Mouse (Mus musculus) yolk sac, embryonic 10.5 days (tissue): ENCODE results near the gene Traf3.
A peak's percentile ranks its signal among the peaks of the same experiment; 100 is the strongest.

Experiments used
- DNase-seq: peaks from one replicate; pipeline ENCODE4 v3.0.0-alpha.2; 2017; ENCODE audit warnings: low spot score

Traf3 gene

DNA sequence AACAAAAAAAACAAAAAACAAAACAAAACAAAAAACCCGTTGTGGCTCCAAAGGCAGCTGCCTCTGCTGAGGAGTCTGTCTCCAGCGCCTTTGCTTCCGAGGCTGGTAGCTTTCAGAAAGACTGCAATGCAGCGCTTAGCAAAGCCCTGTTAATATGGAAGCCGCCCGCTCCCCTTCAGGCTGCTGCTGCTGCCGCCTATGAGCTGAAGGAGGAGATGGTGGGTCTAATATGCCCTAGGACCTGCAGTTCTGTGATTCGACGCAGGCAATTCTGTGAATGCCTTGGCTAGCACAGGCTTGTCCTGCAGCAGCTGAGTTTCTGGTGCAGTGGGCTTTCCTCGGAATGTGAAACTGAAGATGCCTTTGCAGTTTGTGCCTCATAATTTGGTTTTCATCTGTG lies 36.9 kb downstream of the Traf3 start:
- DNase-seq = no peak

- DNase-seq = no peak
Observed at GRCm38 (mm10) chr12:111203945-111204344, 37.8 kb downstream of the Traf3 start.

- DNase-seq = no peak
Observed at GRCm38 (mm10) chr12:111207641-111208040, 41.5 kb downstream of the Traf3 start.

- no peak for DNase-seq
Observed at GRCm38 (mm10) chr12:111211729-111212128, 45.6 kb downstream of the Traf3 start.

GRCm38 (mm10) chr12:111218867-111219266 lies 52.7 kb downstream of the Traf3 start:
- no peak for DNase-seq

GRCm38 (mm10) chr12:111225197-111225780 lies 59.1 kb downstream of the Traf3 start:
- DNase-seq = no peak

DNA sequence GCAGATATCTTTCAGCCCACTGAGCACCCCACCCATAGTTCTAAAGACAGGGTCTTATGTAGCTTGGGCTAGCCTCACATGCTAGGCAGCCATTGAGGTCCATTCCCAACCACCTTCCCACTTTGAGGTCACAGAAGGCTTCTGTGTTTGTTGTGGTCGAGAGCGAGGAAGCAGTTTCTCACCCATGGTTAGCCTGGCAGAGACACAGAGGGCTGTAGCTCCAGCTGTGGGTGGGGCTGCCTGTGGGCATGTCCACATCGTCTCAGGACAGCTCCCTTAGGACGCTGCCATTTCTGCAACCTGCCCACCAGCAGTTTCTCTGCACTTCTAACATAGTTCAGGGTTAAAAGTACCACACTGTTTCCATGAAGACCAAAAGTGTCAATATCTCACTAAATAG lies 61.2 kb downstream of the Traf3 start:
- no peak for DNase-seq

DNA sequence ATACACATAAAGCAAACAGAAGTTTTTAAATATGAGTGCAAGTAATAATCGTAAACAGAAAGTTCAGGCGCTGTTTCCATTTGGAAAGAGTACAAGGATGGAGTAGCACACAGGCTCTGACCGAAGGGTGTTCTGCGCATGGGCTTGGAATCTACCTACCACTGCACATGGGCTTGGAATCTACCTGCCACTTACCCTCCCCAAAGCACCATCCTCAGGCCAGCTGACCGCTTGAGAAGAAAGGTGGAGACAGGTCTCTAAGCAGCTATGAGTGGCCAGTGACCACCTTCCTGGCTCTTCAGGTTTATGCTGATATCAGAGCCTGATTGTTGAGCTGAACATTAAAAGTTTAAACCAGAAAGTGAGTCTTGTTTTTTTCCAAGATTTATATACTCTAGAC lies 62.3 kb downstream of the Traf3 start:
- no peak for DNase-seq

DNA sequence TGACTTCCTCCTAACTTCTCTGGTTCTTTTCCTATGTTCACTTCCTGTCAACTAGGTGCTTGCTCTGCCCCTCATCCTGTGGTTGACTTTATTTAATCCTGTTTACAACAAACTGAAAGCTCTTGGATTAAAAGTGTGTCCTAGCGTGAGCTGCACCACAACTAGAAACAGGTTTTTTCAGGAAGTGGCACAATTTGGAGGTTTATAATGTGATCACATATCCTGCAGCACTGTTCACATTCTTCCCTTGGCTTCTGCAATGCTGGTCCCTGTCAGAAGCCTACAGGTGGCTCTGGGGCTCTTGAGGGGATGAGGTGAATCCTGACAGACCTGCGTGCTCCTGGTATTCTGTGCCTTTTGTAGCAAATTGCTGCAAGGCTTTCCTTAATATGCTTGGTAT lies 64.6 kb downstream of the Traf3 start:
- DNase-seq = no peak

DNA sequence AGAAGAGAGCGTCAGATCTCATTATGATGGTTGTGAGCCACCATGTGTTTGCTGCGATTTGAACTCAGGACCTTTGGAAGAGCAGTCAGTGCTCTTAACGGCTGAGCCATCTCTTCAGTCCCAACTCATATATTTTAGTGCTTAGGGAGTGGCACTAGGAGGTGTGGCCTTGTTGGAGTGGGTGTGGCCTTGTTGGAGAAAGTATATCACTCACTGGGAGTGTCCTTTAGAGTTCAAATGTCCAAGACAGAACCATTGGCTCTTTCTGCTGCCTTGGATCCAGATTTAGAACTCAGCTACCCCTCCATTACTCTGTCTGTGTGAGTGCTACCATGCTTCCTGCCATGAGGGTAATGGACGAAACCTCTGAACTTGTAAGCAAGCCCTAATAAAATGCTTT lies 67.6 kb downstream of the Traf3 start:
- DNase-seq = no peak

DNA sequence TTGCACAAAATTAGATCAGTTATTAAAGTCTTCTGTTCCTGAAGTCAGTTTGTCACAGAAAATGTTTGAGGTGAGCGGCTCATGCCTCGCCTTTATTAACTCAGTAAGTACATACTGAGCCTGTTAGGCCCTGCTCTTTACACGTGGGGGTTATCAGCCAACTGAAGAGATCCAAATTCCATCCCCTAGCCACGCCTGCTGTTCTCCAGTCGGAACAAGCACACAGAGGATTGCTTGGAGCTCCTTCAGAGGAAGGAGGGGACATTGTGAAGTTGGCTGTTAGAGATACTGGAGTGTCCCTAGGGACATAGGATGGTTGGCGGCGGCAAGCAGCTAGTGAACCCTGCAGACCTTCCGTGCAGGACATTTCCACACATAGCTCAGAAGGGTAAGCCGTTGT lies 68.2 kb downstream of the Traf3 start:
- no peak for DNase-seq

GRCm38 (mm10) chr12:111235631-111236030 lies 69.5 kb downstream of the Traf3 start:
- no peak for DNase-seq

- DNase-seq = no peak
Observed at GRCm38 (mm10) chr12:111237611-111238188, 71.5 kb downstream of the Traf3 start.

DNA sequence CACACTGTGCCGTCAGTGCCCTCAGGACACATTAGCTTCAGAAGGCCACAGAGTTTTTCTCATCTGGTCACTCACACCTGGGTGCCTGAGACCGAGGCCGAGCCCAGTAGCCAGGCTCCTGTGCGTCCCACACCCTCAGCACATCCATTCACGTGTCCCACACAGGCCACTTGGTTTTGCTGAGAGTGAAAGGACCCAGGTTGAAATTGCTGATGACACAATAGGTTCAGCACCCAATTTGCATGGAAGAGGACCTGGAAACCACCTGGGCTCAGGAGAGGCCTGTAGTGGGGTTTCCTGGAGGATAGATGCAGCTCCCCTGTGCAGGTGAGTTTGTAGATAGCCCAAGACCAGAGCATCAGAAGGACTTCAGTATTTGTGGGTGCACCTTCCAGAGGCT lies 72.2 kb downstream of the Traf3 start:
- DNase-seq = no peak

- peak; percentile 15 for DNase-seq
Observed at GRCm38 (mm10) chr12:111238778-111239177, 72.6 kb downstream of the Traf3 start.

- DNase-seq = no peak
Observed at GRCm38 (mm10) chr12:111239930-111240329, 73.8 kb downstream of the Traf3 start.

DNA sequence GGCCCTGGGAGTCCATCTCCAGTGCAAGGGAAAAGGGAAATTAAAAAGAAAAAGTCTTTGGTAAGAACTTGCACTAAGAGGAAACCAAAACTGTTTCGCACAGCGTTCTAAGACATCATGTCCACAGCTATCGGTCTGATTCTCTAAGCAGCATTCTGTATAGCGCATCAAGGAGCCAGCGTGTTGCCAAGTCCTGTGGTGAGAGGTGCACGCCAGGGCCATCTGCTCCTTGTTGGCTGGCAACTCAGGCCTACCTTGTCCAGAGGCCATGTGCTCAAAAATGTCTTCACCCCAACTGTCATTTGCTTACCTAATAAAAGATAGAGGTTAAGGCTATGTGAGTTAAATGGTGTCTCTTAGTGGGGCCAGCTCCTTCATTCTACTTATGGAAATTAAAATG lies 75.7 kb downstream of the Traf3 start:
- DNase-seq = no peak

DNA sequence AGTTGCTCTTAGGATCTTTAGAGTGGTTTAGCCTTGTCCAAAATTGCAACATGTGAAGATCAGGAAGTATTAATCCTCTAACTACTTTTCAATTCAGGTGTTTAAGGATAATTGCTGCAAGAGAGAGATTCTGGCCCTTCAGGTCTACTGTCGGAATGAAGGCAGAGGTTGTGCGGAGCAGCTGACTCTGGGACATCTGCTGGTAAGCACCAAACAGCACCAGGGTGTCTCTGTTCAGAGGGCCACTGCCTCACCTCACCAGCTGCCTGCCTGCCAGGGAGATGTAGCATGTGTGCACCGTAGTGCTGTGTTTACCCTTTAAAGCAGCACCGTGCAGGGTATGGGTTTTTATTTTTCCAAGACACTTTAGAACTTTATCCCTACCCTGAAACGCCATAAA lies 76.2 kb downstream of the Traf3 start:
- DNase-seq = no peak

- no peak for DNase-seq
Observed at GRCm38 (mm10) chr12:111243733-111244132, 77.6 kb downstream of the Traf3 start.

GRCm38 (mm10) chr12:111245070-111245469 lies 78.9 kb downstream of the Traf3 start:
- no peak for DNase-seq

- DNase-seq = no peak
Observed at GRCm38 (mm10) chr12:111246808-111247464, 80.8 kb downstream of the Traf3 start.

DNA sequence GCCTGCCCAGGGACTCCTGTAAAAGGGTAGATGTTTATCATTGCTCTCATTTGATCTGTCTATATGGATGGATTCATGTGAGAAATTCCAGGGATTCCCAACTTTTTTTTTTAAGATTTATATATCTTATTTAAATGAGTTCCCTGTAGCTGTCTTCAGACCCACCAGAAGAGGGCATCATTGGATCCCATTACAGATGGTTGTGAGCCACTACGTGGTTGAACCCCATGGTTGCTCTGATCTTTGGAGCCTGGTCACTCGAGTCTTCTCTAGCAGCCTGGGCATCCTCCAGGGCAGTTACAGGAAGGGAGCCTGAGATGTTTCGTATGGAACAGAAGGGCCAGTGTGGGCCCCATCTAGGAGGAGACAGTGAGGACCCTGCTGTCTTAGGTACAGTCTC lies 82.9 kb downstream of the Traf3 start:
- DNase-seq = no peak

DNA sequence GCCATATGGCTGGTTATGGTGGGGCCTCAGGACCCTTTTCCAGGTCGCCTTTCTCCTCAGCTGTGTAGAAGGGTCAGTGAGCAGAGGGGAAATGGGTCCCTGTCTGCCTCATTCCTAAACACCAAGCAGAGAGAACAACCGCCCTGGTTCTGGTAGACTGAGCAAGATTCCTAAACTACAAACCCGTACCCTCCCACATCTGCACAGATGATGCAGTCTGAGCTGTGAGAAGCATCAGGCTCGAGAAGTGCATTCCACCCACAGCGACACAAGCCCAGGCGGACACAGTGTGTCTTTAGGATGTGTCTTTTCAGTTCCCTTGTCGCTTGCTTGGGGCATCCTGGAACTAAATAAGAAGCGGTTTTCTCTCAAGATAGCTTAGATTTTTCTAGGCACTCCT lies 83.9 kb downstream of the Traf3 start:
- no peak for DNase-seq

DNA sequence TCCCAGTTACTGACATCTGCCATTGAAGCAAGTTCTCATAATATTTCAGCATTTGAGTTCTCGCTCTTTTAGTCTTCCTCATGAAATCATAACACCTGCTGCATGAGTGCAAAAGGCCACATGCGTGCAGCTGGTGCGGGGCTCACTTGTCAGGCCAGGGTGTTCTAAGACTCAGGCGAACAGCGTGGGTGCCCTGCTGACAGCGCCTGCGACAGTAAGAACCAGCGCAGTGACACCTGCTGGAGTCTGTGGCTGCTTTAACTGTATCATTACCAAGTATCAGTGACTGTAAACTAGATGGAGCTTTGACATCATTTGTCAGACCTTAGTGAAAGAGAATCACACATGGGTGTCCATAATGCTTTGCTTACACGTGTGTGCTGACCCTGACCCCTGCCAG lies 85.1 kb downstream of the Traf3 start:
- no peak for DNase-seq
